1 mouse cellular context compared by ENCODE assay signal in the genomic region with DNA sequence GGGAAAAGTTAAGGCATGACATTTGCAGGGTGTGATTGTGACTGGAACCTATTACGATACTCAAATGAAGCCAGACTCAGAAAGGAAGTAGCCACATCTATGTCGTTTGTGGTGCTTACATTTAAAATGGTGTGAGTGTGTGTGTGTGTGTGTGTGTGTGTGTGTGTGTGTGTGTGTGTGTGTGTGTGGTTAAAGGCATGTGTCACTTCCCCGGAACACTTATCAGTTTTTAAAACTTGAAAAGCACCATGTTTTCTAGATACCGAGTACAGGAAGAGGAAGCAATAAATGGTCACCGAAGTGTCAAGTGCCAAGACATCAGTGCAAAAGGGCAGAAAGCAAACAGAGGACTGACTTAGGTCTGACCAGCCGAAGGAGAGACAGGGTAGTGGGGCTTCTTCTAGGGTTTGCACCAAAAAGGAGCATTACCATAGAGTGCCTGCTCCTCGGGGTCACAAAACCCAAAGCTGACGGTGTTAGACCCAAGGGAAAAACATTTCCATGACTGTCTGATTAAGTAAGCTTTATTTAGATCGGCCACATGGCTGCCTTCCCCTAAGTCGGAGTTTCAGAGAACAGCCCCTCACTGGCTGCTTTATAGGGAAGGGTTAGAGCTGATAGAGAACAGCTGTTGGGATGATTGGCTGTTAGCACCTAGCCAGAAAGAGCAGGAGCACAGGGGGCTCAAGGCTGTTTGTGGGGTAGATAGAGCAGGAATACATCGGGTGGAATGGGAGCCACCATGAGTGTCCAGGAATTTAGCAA.
TF ChIP-seq lines count a peak whose summit lies in the region.

No protein-coding gene starts in this region.

TF ChIP-seq in CH12.LX, 34 proteins besides CTCF, POLR2A, EP300 and RAD21:
- TF ChIP-seq POLR2AphosphoS2 (IDR thresholded peaks at IDR 0.05; ENCODE audit: low read depth, low read length) (no peak), TCF12 (IDR thresholded peaks at IDR 0.05; ENCODE audit: low read depth, low read length) (peak; percentile 33; the same call in 1 of the 2 replicates), ZC3H11A (IDR thresholded peaks at IDR 0.05; ENCODE audit: low read depth, low read length) (no peak), MAX (IDR thresholded peaks at IDR 0.05; ENCODE audit: low read length) (peak; percentile 71; the same call in 1 of the 2 replicates), TBP (conservative IDR thresholded peaks at IDR 0.05; ENCODE audit: low read depth, low read length) (0 out of 2 replicates have a peak, but pooled peaks have one; percentile 17), MXI1 (IDR thresholded peaks at IDR 0.05; ENCODE audit: low read depth, low read length) (peak; percentile 35; the same call in 1 of the 2 replicates), MEF2A (IDR thresholded peaks at IDR 0.05; ENCODE audit: borderline replicate concordance, low read depth, low read length) (peak; percentile 62), NELFE (IDR thresholded peaks at IDR 0.05; ENCODE audit: low read depth, low read length) (peak; percentile 24; the same call in 1 of the 2 replicates), BHLHE40 (IDR thresholded peaks at IDR 0.05; ENCODE audit: low read depth, low read length) (0 out of 2 replicates have a peak, but pooled peaks have one; percentile 16), HCFC1 (IDR thresholded peaks at IDR 0.05; ENCODE audit: low read depth, low read length) (0 out of 2 replicates have a peak, but pooled peaks have one; percentile 20), ETS1 (conservative IDR thresholded peaks at IDR 0.05; ENCODE audit: low read depth, low read length) (peak; percentile 60; the same call in 1 of the 2 replicates), ELF1 (IDR thresholded peaks at IDR 0.05; ENCODE audit: low read depth, low read length) (peak; percentile 44; the same call in 1 of the 2 replicates), MYC (IDR thresholded peaks at IDR 0.05; ENCODE audit: low read depth, low read length) (peak; percentile 59; the same call in 1 of the 2 replicates), MAFK (IDR thresholded peaks at IDR 0.05; ENCODE audit: insufficient replicate concordance, low read length) (0 out of 2 replicates have a peak, but pooled peaks have one; percentile 3), USF1 (IDR thresholded peaks at IDR 0.05; ENCODE audit: low read depth, low read length) (no peak)
